Mouse (Mus musculus) heart, adult 8-10 months (tissue): ENCODE results near the gene Arhgap31. TPM values are rescaled to one million over a fixed set of nuclear protein-coding genes. Genes with fewer than 3 reads are reported as not detected.

Experiments used
- DNase-seq: peaks from one replicate; pipeline ENCODE4 v3.0.0; 2022; ENCODE audit warnings: low spot score
- total RNA-seq, 4 experiments: library from RNA; stranded (reverse); gene quantifications; 2 replicates each; pipeline ENCODE4 v1.2.4; 2022

Arhgap31 gene
- total RNA-seq, 4 experiments from 2014 or later = 32.9 to 44.3 (median 39.1) TPM

GRCm38 (mm10) chr16:38652653-38653052 lies 60.4 kb downstream of the Arhgap31 start:
- no peak for DNase-seq

GRCm38 (mm10) chr16:38651721-38652231 lies 61.3 kb downstream of the Arhgap31 start:
- peak; percentile 68 for DNase-seq

DNA sequence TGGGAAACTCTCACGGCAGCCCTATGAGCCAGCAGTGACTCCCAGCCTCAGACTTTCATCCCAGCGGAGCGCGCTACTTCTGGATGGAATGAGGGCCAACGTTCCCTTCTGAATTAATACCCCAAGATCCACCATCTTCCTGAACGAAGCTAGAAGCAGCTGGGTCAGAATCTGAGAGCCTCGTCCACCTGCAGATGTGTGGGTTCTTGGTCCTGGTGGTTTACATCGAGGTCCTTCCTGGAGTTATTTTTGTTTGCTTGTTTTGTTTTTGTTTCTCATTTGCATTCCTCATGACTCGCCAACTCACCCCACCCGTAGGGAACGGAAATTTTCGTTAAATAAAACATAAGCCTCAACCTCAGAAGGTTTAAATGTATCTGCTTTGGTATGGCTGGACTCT lies 61.8 kb downstream of the Arhgap31 start:
- DNase-seq = no peak

DNA sequence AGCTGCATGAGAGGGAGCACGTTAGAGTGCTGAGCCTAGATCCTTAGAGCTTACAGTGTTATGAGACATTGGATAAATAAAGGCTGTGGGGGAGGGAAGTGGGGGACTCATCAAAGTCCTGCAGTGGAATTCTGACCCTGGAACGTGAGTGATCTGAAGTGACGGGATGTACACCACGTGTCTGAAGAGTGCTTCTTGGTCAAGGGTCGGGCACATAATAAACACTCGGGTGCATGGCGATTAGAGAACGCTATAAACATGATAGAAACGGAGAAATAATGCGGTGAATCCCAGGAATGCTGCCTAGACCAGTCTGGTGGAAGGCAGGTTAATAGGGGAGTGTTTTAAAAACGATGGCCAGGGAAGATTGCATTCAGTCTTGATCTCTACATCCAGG lies 63.6 kb downstream of the Arhgap31 start:
- no peak for DNase-seq

GRCm38 (mm10) chr16:38648783-38649430 lies 64.2 kb downstream of the Arhgap31 start:
- DNase-seq = no peak

- no peak for DNase-seq
These were observed 64.9 kb downstream of the Arhgap31 start for GRCm38 (mm10) chr16:38648155-38648554.

- no peak for DNase-seq
These were observed 68.6 kb downstream of the Arhgap31 start for GRCm38 (mm10) chr16:38644455-38644854.

DNA sequence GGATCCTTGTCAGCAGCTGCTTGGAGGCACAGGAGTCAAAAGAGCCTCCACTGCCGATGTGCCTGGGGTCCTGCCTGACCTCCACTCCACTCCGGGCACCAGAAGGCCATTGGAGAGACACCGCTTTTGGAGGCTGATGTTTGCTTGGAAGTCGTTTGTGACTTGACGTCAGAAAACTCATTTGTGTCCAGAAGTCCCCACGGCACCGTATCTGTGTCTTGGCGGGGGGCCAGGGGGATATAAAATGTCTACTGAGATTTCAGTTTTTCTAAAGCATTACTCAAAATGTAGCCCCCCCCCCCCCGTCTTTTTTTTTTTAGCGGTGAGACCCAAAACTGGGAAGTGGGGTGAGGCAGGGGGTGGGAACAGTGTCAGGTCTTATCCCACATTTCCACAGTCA lies 76.0 kb downstream of the Arhgap31 start:
- no peak for DNase-seq

GRCm38 (mm10) chr16:38636682-38637081 lies 76.4 kb downstream of the Arhgap31 start:
- DNase-seq = no peak

- DNase-seq = no peak
These were observed 77.2 kb downstream of the Arhgap31 start for GRCm38 (mm10) chr16:38635833-38636390.

DNA sequence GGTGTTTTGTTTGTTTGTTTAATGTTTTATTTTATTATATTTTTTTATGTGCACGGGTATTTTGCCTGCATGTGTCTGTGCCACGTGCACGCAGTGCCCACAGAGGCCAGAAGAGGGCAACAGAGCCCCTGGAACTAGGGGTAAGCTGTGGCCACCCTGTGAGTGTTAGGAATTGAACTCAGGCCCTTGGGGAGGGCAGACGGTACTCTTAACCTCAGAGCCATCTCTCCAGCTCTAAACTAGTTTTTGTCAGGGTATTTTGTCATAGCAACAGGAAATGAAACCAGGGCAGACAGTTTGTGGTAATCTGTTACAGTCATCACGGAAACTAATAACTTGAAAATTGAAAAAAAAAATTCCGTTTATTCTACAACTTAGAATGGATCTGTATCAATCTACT lies 80.9 kb downstream of the Arhgap31 start:
- DNase-seq = peak; percentile 75

DNA sequence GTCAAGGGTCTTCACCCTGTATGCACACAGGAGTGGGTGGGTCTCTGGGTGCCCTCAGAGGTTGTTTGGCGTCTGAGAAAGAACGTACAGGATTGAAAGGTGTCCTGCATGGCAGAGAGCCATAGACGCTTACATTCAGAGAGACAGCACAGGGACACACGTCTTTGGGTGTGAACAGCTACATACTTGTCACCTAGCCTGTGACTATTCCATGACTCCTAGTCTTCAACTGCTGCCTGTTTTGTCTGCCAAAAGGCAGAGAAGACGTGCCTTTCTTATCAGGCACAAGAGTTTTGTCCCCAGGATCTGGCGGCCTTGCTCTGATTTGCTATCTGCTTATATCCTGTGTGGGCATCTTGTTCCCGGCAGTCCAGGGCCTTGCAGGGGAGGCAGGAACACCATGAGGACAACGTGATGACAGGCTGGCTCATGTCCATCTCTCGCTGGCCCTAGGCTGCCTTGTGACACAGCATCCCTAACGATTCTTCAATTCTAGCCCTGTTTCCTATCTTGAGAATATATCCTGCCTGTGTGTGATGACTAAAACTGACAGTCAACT lies 87.2 kb downstream of the Arhgap31 start:
- peak; percentile 38 for DNase-seq

DNA sequence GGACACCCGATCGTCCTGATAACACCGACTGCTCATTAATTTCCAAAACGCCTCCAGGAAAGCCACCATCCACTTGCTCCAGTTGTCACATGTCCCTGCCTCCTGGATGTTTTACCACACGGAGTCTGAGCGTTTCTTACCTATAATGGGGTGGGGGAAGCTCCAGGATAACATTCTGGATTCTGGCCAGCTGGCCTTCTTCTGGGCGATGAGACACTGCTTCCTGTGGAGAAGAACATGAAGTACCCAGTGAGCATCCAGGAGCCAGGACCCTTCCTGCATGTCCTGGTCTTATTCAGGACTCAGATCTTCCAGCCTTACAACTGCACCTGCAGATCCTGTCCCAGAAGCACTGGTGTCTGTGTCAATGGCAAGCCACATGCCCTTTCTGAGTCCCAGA lies 87.7 kb downstream of the Arhgap31 start:
- DNase-seq = no peak

GRCm38 (mm10) chr16:38624303-38624702 lies 88.8 kb downstream of the Arhgap31 start:
- DNase-seq = no peak

GRCm38 (mm10) chr16:38622283-38622682 lies 90.8 kb downstream of the Arhgap31 start:
- DNase-seq = peak; percentile 33

GRCm38 (mm10) chr16:38620696-38621450 lies 92.2 kb downstream of the Arhgap31 start:
- no peak for DNase-seq

DNA sequence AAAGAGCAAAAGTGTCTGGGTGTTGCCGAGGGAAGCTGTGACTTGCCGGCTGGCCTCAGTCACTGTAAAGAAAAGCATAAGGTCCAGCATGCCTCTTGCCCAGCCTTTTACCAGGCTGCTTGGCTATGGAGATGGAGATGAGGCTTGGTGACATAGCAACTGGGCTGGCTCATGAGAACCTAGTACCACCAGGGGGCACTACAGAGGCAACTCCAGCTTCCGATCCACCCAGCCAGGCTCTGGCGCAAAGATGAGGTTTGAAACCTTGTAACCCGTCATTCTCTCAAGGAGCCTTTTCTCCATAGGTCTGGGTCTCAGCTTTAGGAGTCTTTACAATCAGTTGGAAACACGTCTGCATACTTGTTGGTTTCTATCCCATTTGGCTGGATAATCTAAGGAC lies 94.0 kb downstream of the Arhgap31 start:
- DNase-seq = peak; percentile 79

DNA sequence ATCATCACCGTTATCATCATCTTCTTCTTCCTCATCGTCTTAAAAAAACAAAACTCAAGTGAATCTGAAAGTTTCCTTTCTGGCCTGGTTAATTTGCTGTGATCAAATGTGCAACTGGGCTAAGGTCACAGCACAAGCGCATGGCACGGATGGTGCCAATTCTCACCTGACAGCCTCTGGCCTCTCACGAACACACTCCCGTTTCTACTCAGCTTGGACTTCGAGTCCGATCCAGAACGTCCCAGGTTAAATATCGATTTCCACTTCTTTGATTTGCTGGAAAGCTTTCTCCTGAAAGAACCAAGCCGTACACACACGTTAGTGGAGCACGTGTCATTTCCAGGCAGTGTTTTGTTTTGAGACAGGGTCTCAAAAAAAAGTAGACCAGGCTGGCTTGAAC lies 95.1 kb downstream of the Arhgap31 start:
- DNase-seq = no peak

GRCm38 (mm10) chr16:38613646-38614045 lies 99.4 kb downstream of the Arhgap31 start:
- no peak for DNase-seq

GRCm38 (mm10) chr16:38612646-38613045 lies 100.4 kb downstream of the Arhgap31 start:
- no peak for DNase-seq

DNA sequence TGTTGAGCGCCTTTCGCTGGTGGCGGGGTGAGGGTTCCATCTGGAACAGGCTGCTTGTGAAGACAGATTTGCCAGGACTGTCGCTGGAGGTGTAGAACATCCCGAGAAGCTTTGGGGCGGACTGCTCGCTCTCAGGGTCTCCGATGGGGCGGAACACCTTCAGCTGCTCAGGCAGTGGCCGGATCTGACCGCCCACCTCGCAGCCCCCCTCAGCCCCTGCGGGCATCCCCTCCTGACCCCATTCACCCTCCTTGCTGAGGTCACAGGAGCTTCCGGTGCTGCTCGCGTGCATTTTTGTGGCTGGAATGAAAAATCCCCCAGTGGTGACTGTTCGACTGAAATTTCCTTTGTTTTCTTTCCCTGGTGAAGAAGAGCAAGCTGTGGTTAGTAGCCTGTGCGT lies 104.0 kb downstream of the Arhgap31 start:
- no peak for DNase-seq

GRCm38 (mm10) chr16:38608687-38609086 lies 104.4 kb downstream of the Arhgap31 start:
- no peak for DNase-seq
